Mouse (Mus musculus): Measurements from ENCODE around the gene Setd5. TPM values are rescaled to one million over a fixed set of nuclear protein-coding genes. Genes with fewer than 3 reads are reported as not detected.

Setd5 gene
- total RNA-seq, 2 experiments from 2014 or later, result 54.2 to 55.8 TPM

GRCm38 (mm10) chr6:113103765-113104164 is 26.6 kb downstream of the Setd5 start:
- peak; percentile 36 to 57 for DNase-seq
- intact Hi-C loops (cut with DNase I), result loop anchor here (5.0 kb wide), 1 partner anchor 66 kb away; no protein-coding TSS in a partner anchor

- intact Hi-C loops (cut with DNase I), result loop anchor here (5.0 kb wide), 1 partner anchor 62 kb away; the partner anchor contains the start of gene Thumpd3
- no peak for DNase-seq
Observed at GRCm38 (mm10) chr6:113109378-113109777, 32.2 kb downstream of the Setd5 start.

GRCm38 (mm10) chr6:113109956-113110355 is 32.8 kb downstream of the Setd5 start:
- DNase-seq, result no peak
- intact Hi-C loops (cut with DNase I), result loop anchor here (5.0 kb wide), 2 partner anchors 33 to 63 kb away; partner anchors contain the start of genes Setd5 and Thumpd3

GRCm38 (mm10) chr6:113120806-113121205 is 43.6 kb downstream of the Setd5 start:
- DNase-seq, result no peak
- intact Hi-C loops (cut with DNase I), result no loop called here

GRCm38 (mm10) chr6:113133360-113133759 is 56.2 kb downstream of the Setd5 start:
- intact Hi-C loops (cut with DNase I), result no loop called here
- DNase-seq, result no peak

GRCm38 (mm10) chr6:113141389-113142094 is 64.4 kb downstream of the Setd5 start:
- DNase-seq, result no peak
- intact Hi-C loops (cut with DNase I), result no loop called here

GRCm38 (mm10) chr6:113144764-113145163 is 67.6 kb downstream of the Setd5 start:
- intact Hi-C loops (cut with DNase I), result no loop called here

GRCm38 (mm10) chr6:113145249-113145648 is 68.1 kb downstream of the Setd5 start:
- no peak for DNase-seq
- intact Hi-C loops (cut with DNase I), result no loop called here

More at GRCm38 (mm10) chr6:113144764-113145163, 67.6 kb downstream of the Setd5 start:
- no peak for DNase-seq

- intact Hi-C loops (cut with DNase I), result no loop called here
- no peak for DNase-seq
Observed at GRCm38 (mm10) chr6:113154071-113154470, 76.9 kb downstream of the Setd5 start.

GRCm38 (mm10) chr6:113154886-113155285 is 77.7 kb downstream of the Setd5 start:
- intact Hi-C loops (cut with DNase I), result no loop called here
- no peak for DNase-seq

GRCm38 (mm10) chr6:113156064-113156463 is 78.9 kb downstream of the Setd5 start:
- intact Hi-C loops (cut with DNase I), result no loop called here

GRCm38 (mm10) chr6:113160106-113160505 is 82.9 kb downstream of the Setd5 start:
- intact Hi-C loops (cut with DNase I), result no loop called here

More at GRCm38 (mm10) chr6:113156064-113156463, 78.9 kb downstream of the Setd5 start:
- no peak for DNase-seq

GRCm38 (mm10) chr6:113161982-113162381 is 84.8 kb downstream of the Setd5 start:
- intact Hi-C loops (cut with DNase I), result no loop called here
- DNase-seq, result no peak

More at GRCm38 (mm10) chr6:113160106-113160505, 82.9 kb downstream of the Setd5 start:
- no peak for DNase-seq

- no peak for DNase-seq
- intact Hi-C loops (cut with DNase I), result no loop called here
Observed at GRCm38 (mm10) chr6:113163513-113163912, 86.3 kb downstream of the Setd5 start.

GRCm38 (mm10) chr6:113166661-113167251 is 89.6 kb downstream of the Setd5 start:
- intact Hi-C loops (cut with DNase I), result no loop called here
- DNase-seq, result peak; percentile 53 to 66

GRCm38 (mm10) chr6:113168316-113168975 is 91.3 kb downstream of the Setd5 start:
- no peak for DNase-seq
- intact Hi-C loops (cut with DNase I), result no loop called here

GRCm38 (mm10) chr6:113169852-113170251 is 92.7 kb downstream of the Setd5 start:
- intact Hi-C loops (cut with DNase I), result no loop called here
- DNase-seq, result no peak

GRCm38 (mm10) chr6:113170651-113171050 is 93.5 kb downstream of the Setd5 start:
- intact Hi-C loops (cut with DNase I), result no loop called here
- DNase-seq, result no peak

GRCm38 (mm10) chr6:113172011-113172410 is 94.8 kb downstream of the Setd5 start:
- intact Hi-C loops (cut with DNase I), result loop anchor here (2.0 kb wide), 1 partner anchor 131 kb away; no protein-coding TSS in a partner anchor
- DNase-seq, result no peak

- intact Hi-C loops (cut with DNase I), result loop anchor here (2.0 kb wide), 1 partner anchor 130 kb away; no protein-coding TSS in a partner anchor
- DNase-seq, result peak; percentile 65 to 74
Observed at GRCm38 (mm10) chr6:113172568-113172967, 95.4 kb downstream of the Setd5 start.

GRCm38 (mm10) chr6:113175469-113175868 is 98.3 kb downstream of the Setd5 start:
- DNase-seq, result no peak
- intact Hi-C loops (cut with DNase I), result no loop called here
